Mouse (Mus musculus) neural tube, embryonic 13.5 days (tissue): ENCODE data around the gene Adcy9. TPM values are rescaled to one million over a fixed set of nuclear protein-coding genes. Genes with fewer than 3 reads are reported as not detected.
"Not testable (repeated sequence)": the region's sequence is repeated elsewhere in the genome, so short reads cannot be mapped to it uniquely, and the experiment has no call there.

Experiments
- ATAC-seq: fragments of 200-750 bp; cut with Nextera tagmentation; 2 replicates; pipeline ENCODE4 v1.8.0; 2017; ENCODE audit warnings: low read depth, mild to moderate bottlenecking, moderate TSS enrichment, moderate library complexity
- H3K27ac ChIP-seq: fragments of 300-500 bp; sonication (generic); replicated peaks from 2 replicates; pipeline ENCODE4 v1.5.1; 2015; ENCODE audit warnings: moderate library complexity, mild to moderate bottlenecking, inconsistent platforms
- H3K27me3 ChIP-seq: fragments of 300-500 bp; sonication (generic); 2 replicates; pipeline ENCODE4 v1.6.1; 2015; ENCODE audit warnings: mild to moderate bottlenecking, inconsistent platforms
- H3K36me3 ChIP-seq: fragments of 300-500 bp; sonication (generic); 2 replicates; pipeline ENCODE4 v1.6.1; 2015; ENCODE audit warnings: mild to moderate bottlenecking, inconsistent platforms
- H3K4me1 ChIP-seq: fragments of 300-500 bp; sonication (generic); replicated peaks from 2 replicates; pipeline ENCODE4 v1.6.1; 2015; ENCODE audit warnings: inconsistent platforms
- H3K4me2 ChIP-seq: fragments of 300-500 bp; sonication (generic); 2 replicates; pipeline ENCODE4 v1.6.1; 2015; ENCODE audit warnings: inconsistent platforms, mild to moderate bottlenecking, moderate library complexity
- H3K4me3 ChIP-seq: fragments of 300-500 bp; sonication (generic); 2 replicates; pipeline ENCODE4 v1.5.1; 2015; ENCODE audit warnings: mild to moderate bottlenecking, inconsistent platforms
- H3K9ac ChIP-seq: fragments of 300-500 bp; sonication (generic); 2 replicates; pipeline ENCODE4 v1.6.1; 2015; ENCODE audit warnings: moderate library complexity, mild to moderate bottlenecking, inconsistent platforms
- H3K9me3 ChIP-seq: fragments of 300-500 bp; sonication (generic); 2 replicates; pipeline ENCODE4 v1.6.1; 2016; ENCODE audit warnings: inconsistent platforms
- WGBS: fragments of 180-500 bp; shearing (Covaris S2); methylation state at CpG from one replicate; pipeline ENCODE4 v1.1.7; 2015; 5-methylcytosine and 5-hydroxymethylcytosine counted together
- polyA plus RNA-seq: library from polyadenylated mRNA; unstranded; fragments of >200 nt; fragmentation: Nextera tagmentation; extraction: Ambion mirVana; gene quantifications from 2 replicates; pipeline ENCODE4 v1.2.1, GENCODE M21; 2015

Gene Adcy9
- polyA plus RNA-seq, 1 experiment from 2014 or later = 2.8 TPM

DNA sequence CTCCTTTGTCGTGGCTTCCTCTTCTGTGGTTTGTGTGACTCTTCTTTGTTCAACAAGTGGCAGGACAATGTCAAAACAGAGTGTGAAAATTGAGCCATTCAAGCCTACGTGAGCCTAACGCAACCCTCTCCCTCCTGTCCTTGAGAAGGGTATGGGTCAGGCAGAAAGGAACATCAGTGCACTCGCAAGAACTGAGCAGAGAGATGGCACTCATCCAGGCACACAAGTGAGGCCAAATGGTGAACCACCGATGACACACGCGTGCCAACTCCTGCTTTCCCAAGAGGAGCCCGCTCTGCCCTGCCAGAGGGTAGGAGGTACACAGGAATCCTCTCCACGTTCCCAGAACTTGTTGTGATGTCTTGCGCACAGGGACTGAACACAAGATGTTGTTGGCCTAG lies 50.2 kb downstream of the Adcy9 start:
- no peaks in the 10 kb centered on the region for H3K9me3 ChIP-seq
- H3K27ac ChIP-seq = no peak overlapping the region
- 66% methylated on average over 10 of the region's 10 CpGs for WGBS
- H3K4me2 ChIP-seq = no peak overlapping the region
- no peaks in the 10 kb centered on the region for H3K27me3 ChIP-seq
- no peak overlapping the region for H3K4me3 ChIP-seq
- H3K4me1 ChIP-seq = peaks cover 9% of the 10 kb centered on the region; the same call in 1 of the 2 replicates
- H3K9ac ChIP-seq = no peak overlapping the region
- no peaks in the 10 kb centered on the region for H3K36me3 ChIP-seq
- no peak for ATAC-seq

- no peak overlapping the region for H3K9ac ChIP-seq
- no peaks in the 10 kb centered on the region for H3K36me3 ChIP-seq
- no peak overlapping the region for H3K4me2 ChIP-seq
- H3K9me3 ChIP-seq = no peaks in the 10 kb centered on the region
- WGBS = 53% methylated on average over 3 of the region's 3 CpGs
- H3K4me3 ChIP-seq = no peak overlapping the region
- no peaks in the 10 kb centered on the region for H3K27me3 ChIP-seq
- peaks cover 14% of the 10 kb centered on the region for H3K4me1 ChIP-seq
- ATAC-seq = no peak
- no peak overlapping the region for H3K27ac ChIP-seq
Observed at GRCm38 (mm10) chr16:4367930-4368329, 52.4 kb downstream of the Adcy9 start.

GRCm38 (mm10) chr16:4367291-4367690 lies 53.0 kb downstream of the Adcy9 start:
- H3K9ac ChIP-seq = no peak overlapping the region
- no peak for ATAC-seq
- no peaks in the 10 kb centered on the region for H3K27me3 ChIP-seq
- no peak overlapping the region for H3K4me3 ChIP-seq
- no peak overlapping the region for H3K4me2 ChIP-seq
- 80% methylated on average over 1 of the region's 1 CpGs for WGBS
- H3K4me1 ChIP-seq = peaks cover 14% of the 10 kb centered on the region
- H3K9me3 ChIP-seq = no peaks in the 10 kb centered on the region
- no peaks in the 10 kb centered on the region for H3K36me3 ChIP-seq
- H3K27ac ChIP-seq = no peak overlapping the region

DNA sequence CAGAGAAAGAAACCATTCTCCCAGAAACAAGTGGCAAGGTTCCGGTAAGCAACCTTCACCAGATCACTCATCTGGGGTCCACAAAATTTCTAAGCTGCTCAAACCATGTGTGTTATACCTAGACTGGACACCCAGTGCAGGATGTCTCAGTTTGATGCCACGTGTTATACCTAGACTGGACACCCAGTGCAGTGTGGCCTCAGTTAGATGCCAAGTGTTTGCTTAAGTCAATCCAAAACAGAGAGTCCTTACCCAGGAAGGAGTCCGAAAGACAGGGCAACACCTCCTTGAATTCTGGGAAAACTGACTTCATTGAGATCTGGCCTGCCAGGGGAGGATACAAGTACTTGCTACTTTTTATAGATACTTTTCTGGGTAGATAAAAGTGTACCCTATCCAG lies 53.6 kb downstream of the Adcy9 start:
- Histone ChIP-seq H3K36me3 (no peaks in the 10 kb centered on the region), H3K4me3 (no peak overlapping the region), H3K4me1 (peaks cover 14% of the 10 kb centered on the region), H3K27ac (no peak overlapping the region), H3K4me2 (no peak overlapping the region), H3K9ac (no peak overlapping the region), H3K27me3 (no peaks in the 10 kb centered on the region), H3K9me3 (no peaks in the 10 kb centered on the region)
- ATAC-seq = no peak
- WGBS = 91% methylated on average over 3 of the region's 3 CpGs

DNA sequence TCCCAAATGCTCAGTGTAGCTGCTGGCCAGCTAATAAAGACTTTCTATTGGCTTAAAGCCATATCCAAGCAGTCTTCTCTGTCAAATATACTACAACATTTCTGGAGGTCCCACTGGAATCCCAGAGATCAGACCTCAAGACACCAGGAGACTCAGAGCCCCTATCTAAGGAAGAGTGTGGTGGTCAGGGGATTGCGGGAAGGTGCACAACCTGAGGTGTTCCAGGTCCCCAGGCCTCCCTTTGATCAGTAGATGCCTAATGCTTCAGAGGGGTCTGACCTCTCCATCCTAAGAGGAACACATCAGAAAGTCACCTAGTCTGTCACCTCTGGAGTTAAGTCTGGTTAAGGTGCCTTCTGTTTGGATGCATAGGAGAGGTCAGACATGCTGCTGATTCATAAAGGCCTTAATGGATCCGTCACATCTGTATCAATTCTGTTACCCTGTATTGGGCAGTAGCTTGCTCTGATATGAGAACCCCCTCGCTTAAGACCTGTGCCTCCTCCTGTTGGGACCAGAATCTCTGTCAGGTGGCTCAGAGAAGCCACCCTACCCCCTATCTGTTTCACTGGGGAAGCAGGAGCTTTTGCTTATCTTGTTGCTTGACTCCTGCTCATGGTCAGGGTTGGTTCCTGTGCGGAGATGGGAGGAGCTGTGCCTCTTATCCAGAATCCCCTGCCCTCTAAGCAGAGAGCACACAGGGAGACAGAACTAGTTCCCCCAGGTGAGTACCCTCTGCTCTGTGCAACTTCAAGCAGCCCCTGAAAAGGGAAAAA lies 56.8 kb downstream of the Adcy9 start:
- no peaks in the 10 kb centered on the region for H3K36me3 ChIP-seq
- no peaks in the 10 kb centered on the region for H3K27me3 ChIP-seq
- no peak overlapping the region for H3K4me3 ChIP-seq
- no peaks in the 10 kb centered on the region for H3K9me3 ChIP-seq
- 85% methylated on average over 4 of the region's 4 CpGs for WGBS
- ATAC-seq = no peak
- no peak overlapping the region for H3K9ac ChIP-seq
- no peak overlapping the region for H3K27ac ChIP-seq
- H3K4me2 ChIP-seq = no peak overlapping the region
- peaks cover 13% of the 10 kb centered on the region for H3K4me1 ChIP-seq

- H3K9me3 ChIP-seq = no peaks in the 10 kb centered on the region
- H3K27me3 ChIP-seq = no peaks in the 10 kb centered on the region
- no peaks in the 10 kb centered on the region for H3K4me1 ChIP-seq
- H3K9ac ChIP-seq = no peak overlapping the region
- WGBS = 57% methylated on average over 4 of the region's 4 CpGs
- no peak overlapping the region for H3K27ac ChIP-seq
- H3K36me3 ChIP-seq = no peaks in the 10 kb centered on the region
- no peak overlapping the region for H3K4me2 ChIP-seq
- no peak for ATAC-seq
- no peak overlapping the region for H3K4me3 ChIP-seq
Observed at GRCm38 (mm10) chr16:4355260-4356043, 64.8 kb downstream of the Adcy9 start.

GRCm38 (mm10) chr16:4342579-4342978 lies 77.7 kb downstream of the Adcy9 start:
- no peaks in the 10 kb centered on the region for H3K9me3 ChIP-seq
- H3K36me3 ChIP-seq = no peaks in the 10 kb centered on the region
- H3K27me3 ChIP-seq = no peaks in the 10 kb centered on the region
- 0 out of 2 replicates have a peak, but pooled peaks cover 4% of the 10 kb centered on the region for H3K4me1 ChIP-seq
- 88% methylated on average over 7 of the region's 7 CpGs for WGBS
- no peak overlapping the region for H3K27ac ChIP-seq
- H3K4me3 ChIP-seq = no peak overlapping the region
- no peak overlapping the region for H3K4me2 ChIP-seq
- H3K9ac ChIP-seq = no peak overlapping the region
- ATAC-seq = no peak

GRCm38 (mm10) chr16:4341316-4342062 lies 78.8 kb downstream of the Adcy9 start:
- 0 out of 2 replicates have a peak, but pooled peaks cover 4% of the 10 kb centered on the region for H3K4me1 ChIP-seq
- no peak overlapping the region for H3K9ac ChIP-seq
- no peak overlapping the region for H3K4me2 ChIP-seq
- 79% methylated on average over 14 of the region's 14 CpGs for WGBS
- H3K27ac ChIP-seq = no peak overlapping the region
- H3K9me3 ChIP-seq = no peaks in the 10 kb centered on the region
- no peak overlapping the region for H3K4me3 ChIP-seq
- H3K27me3 ChIP-seq = no peaks in the 10 kb centered on the region
- H3K36me3 ChIP-seq = no peaks in the 10 kb centered on the region
- no peak for ATAC-seq

GRCm38 (mm10) chr16:4339216-4339615 lies 81.1 kb downstream of the Adcy9 start:
- H3K9ac ChIP-seq, H3K27ac ChIP-seq, H3K36me3 ChIP-seq, H3K27me3 ChIP-seq, H3K9me3 ChIP-seq, H3K4me3 ChIP-seq, H3K4me2 ChIP-seq, ATAC-seq, H3K4me1 ChIP-seq: not testable (repeated sequence)
- 84% methylated on average over 7 of the region's 7 CpGs for WGBS

GRCm38 (mm10) chr16:4337269-4337668 lies 83.0 kb downstream of the Adcy9 start:
- H3K4me1 ChIP-seq = 0 out of 2 replicates have a peak, but pooled peaks cover 4% of the 10 kb centered on the region
- no peak overlapping the region for H3K4me3 ChIP-seq
- H3K36me3 ChIP-seq = no peaks in the 10 kb centered on the region
- WGBS = 70% methylated on average over 4 of the region's 4 CpGs
- no peak overlapping the region for H3K4me2 ChIP-seq
- no peaks in the 10 kb centered on the region for H3K9me3 ChIP-seq
- H3K27me3 ChIP-seq = no peaks in the 10 kb centered on the region
- no peak overlapping the region for H3K9ac ChIP-seq
- no peak for ATAC-seq
- H3K27ac ChIP-seq = no peak overlapping the region

DNA sequence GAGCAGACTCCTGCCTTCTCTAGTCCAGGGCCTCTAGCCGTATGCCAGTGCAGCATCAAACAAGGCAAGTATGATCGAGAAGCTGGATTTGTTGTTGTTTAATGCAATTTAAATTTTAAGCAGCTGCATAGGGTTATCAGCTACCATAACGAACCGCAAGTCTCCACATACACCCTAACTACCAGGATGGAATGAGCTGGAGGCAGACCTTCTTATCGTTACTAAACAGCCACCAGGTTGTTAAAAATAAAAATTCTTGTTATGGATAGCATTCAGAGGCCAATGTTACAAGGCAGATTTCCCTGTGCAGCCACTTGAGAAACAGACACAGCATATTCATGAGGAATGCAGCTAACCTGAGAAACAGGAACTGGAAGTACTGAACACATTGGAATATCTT lies 86.5 kb downstream of the Adcy9 start:
- no peaks in the 10 kb centered on the region for H3K9me3 ChIP-seq
- no peaks in the 10 kb centered on the region for H3K27me3 ChIP-seq
- no peaks in the 10 kb centered on the region for H3K36me3 ChIP-seq
- WGBS = 91% methylated on average over 5 of the region's 5 CpGs
- H3K4me2 ChIP-seq = no peak overlapping the region
- no peak overlapping the region for H3K4me3 ChIP-seq
- no peak for ATAC-seq
- H3K27ac ChIP-seq = no peak overlapping the region
- H3K9ac ChIP-seq = no peak overlapping the region
- H3K4me1 ChIP-seq = no peaks in the 10 kb centered on the region

DNA sequence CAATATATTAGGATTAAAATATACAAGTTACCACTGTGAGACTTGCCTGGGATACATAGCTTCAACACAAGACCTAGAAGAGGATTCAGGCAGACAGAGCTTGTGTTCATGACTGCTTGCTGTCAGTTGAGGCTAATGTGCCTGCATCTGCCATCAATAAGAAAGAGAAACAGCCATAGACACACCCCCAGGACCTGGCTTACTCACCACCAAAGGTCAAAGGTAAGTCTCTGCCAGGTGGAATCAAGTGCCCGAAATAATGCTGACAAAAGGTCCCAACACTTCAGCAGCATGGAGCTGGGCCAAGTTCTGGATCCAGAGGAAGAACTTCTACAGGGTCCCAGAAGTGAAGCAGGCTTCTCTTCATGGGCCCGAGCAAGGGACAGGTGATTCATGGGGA lies 86.9 kb downstream of the Adcy9 start:
- H3K9ac ChIP-seq = no peak overlapping the region
- no peak overlapping the region for H3K27ac ChIP-seq
- no peaks in the 10 kb centered on the region for H3K36me3 ChIP-seq
- H3K4me3 ChIP-seq = no peak overlapping the region
- no peak overlapping the region for H3K4me2 ChIP-seq
- H3K9me3 ChIP-seq = no peaks in the 10 kb centered on the region
- H3K27me3 ChIP-seq = no peaks in the 10 kb centered on the region
- H3K4me1 ChIP-seq = no peaks in the 10 kb centered on the region
- 88% methylated on average over 2 of the region's 2 CpGs for WGBS
- no peak for ATAC-seq
